Comparison of ENCODE assay signal across 18 mouse cellular contexts in genomic region chr2:129420897-129421561, GRCm38 (mm10). TPM values are rescaled to one million over a fixed set of nuclear protein-coding genes. Genes with fewer than 3 reads are reported as not detected.
DNase-seq lines count a peak whose midpoint lies in the region; TF ChIP-seq lines count a peak whose summit lies in the region.
"Had no signal": no experiment of that assay in that cellular context is flagged by ENCODE, and none has a peak within 500 bp of the region (broad histone marks: within the 10 kb centered on the region; RNA-seq: fewer than 3 reads in every experiment).

No protein-coding gene starts in this region.

- H3K27me3 ChIP-seq in E14TG2a.4 (ENCODE audit: insufficient read depth, low read length) (no peaks in the 10 kb centered on the region), ES-Bruce4 (ENCODE audit: control insufficient read depth, insufficient read depth, low read length, poor library complexity, severe bottlenecking) (no peaks in the 10 kb centered on the region)
- H3K27me3 ChIP-seq: embryonic facial prominence, embryonic 15.5 days; hindbrain, embryonic 13.5 days; limb, embryonic 15.5 days had no signal

- H3K4me3 ChIP-seq in E14TG2a.4 (replicated peaks; ENCODE audit: low read length) (peak overlapping the region; percentile 26; the same call in 1 of the 2 replicates), ES-Bruce4 (ENCODE audit: low read depth, low read length) (no peak overlapping the region)
- H3K4me3 ChIP-seq: embryonic facial prominence, embryonic 15.5 days; hindbrain, embryonic 13.5 days; limb, embryonic 15.5 days had no signal

- peak; percentile 30 to 56 for DNase-seq in cerebellum, adult 18-20 months
- DNase-seq in heart, postnatal 10 days = peak; percentile 15 to 18
- DNase-seq in adrenal gland, adult (ENCODE audit: inconsistent age in 2 of 2, low spot score in 1 of 2) = no peak
- no peak for DNase-seq in right cerebral cortex, postnatal 10 days (ENCODE audit: low spot score in 2 of 2)
- no peak for DNase-seq in urinary bladder, postnatal 25 days (ENCODE audit: low spot score)
- no peak for DNase-seq in neural tube, embryonic 10.5 days (ENCODE audit: extremely low spot score, low spot score)
- DNase-seq: gastrocnemius, postnatal 25 days; kidney, postnatal 4 days; lung, postnatal 36 days; right cerebral cortex, adult 18-20 months; thymus, adult 18-20 months had no signal

- H3K4me1 ChIP-seq in E14TG2a.4 (replicated peaks; ENCODE audit: low read depth, low read length) (peaks cover 50% of the 10 kb centered on the region), ES-Bruce4 (ENCODE audit: control insufficient read depth, insufficient read depth, low read length) (no peaks in the 10 kb centered on the region)
- H3K4me1 ChIP-seq: embryonic facial prominence, embryonic 15.5 days; hindbrain, embryonic 13.5 days; limb, embryonic 15.5 days had no signal

- intact Hi-C loops in heart, postnatal 10 days (cut with DNase I) = no loop called here

- no peak overlapping the region for H3K9ac ChIP-seq in ES-Bruce4 (ENCODE audit: low read depth, poor library complexity, severe bottlenecking)
- H3K9ac ChIP-seq: embryonic facial prominence, embryonic 15.5 days; hindbrain, embryonic 13.5 days; limb, embryonic 15.5 days had no signal

- TF ChIP-seq CTCF in E14TG2a.4 (conservative IDR thresholded peaks at IDR 0.05; ENCODE audit: low read length) (no peak), ES-Bruce4 (IDR thresholded peaks at IDR 0.05; ENCODE audit: low read depth, low read length) (no peak)

- peak; percentile 66 for TF ChIP-seq EP300 in ES-Bruce4 (IDR thresholded peaks at IDR 0.05; ENCODE audit: insufficient read depth, low read depth, low read length)

- no peak for TF ChIP-seq POLR2A in ES-Bruce4 (IDR thresholded peaks at IDR 0.05; ENCODE audit: insufficient read depth, low read length)

- peaks cover 8% of the 10 kb centered on the region; the same call in 1 of the 2 replicates for H3K9me3 ChIP-seq in E14TG2a.4 (ENCODE audit: low read length)
- no peaks in the 10 kb centered on the region for H3K9me3 ChIP-seq in ES-Bruce4 (replicated peaks; ENCODE audit: control insufficient read depth, insufficient read depth, low read length, poor library complexity, severe bottlenecking)
- H3K9me3 ChIP-seq: embryonic facial prominence, embryonic 15.5 days; hindbrain, embryonic 13.5 days; limb, embryonic 15.5 days had no signal

- H3K27ac ChIP-seq in ES-Bruce4 (ENCODE audit: insufficient read depth, low read length) = no peak overlapping the region
- H3K27ac ChIP-seq: embryonic facial prominence, embryonic 15.5 days; hindbrain, embryonic 13.5 days; limb, embryonic 15.5 days had no signal

- no peaks in the 10 kb centered on the region for H3K36me3 ChIP-seq in E14TG2a.4 (ENCODE audit: insufficient read depth, low read length)
- H3K36me3 ChIP-seq in ES-Bruce4 (ENCODE audit: control insufficient read depth, insufficient read depth, low read length, poor library complexity, severe bottlenecking) = no peaks in the 10 kb centered on the region
- H3K36me3 ChIP-seq: embryonic facial prominence, embryonic 15.5 days; hindbrain, embryonic 13.5 days; limb, embryonic 15.5 days had no signal

RNA-seq across cellular contexts. Expression of gene Il1b, which starts 50.1 kb away (rescaled TPM):
- not detected in 2 replicates for polyA plus RNA-seq in ES-Bruce4 (2011; ENCODE audit: insufficient read depth, insufficient read length, low read depth, missing spikeins)
- under 1 TPM; 0.25 to 0.34 TPM for total RNA-seq in heart, postnatal 10 days (2021)
- total RNA-seq: gastrocnemius, postnatal 25 days; midbrain, postnatal 0 days had no signal
- polyA plus RNA-seq: forebrain, embryonic 14.5 days; hindbrain, embryonic 13.5 days had no signal

Comparison
In these comparisons a context has a peak if more than half of its experiments do, and no peak if none do; other contexts are left out.
1. DNase-seq: peak in cerebellum, adult 18-20 months (2 of 2) and heart, postnatal 10 days (2 of 2); none in adrenal gland, adult (0 of 2), right cerebral cortex, postnatal 10 days (0 of 2), urinary bladder, postnatal 25 days (single experiment) and neural tube, embryonic 10.5 days (single experiment).